18 mouse cellular contexts compared by ENCODE assay signal in the genomic region with DNA sequence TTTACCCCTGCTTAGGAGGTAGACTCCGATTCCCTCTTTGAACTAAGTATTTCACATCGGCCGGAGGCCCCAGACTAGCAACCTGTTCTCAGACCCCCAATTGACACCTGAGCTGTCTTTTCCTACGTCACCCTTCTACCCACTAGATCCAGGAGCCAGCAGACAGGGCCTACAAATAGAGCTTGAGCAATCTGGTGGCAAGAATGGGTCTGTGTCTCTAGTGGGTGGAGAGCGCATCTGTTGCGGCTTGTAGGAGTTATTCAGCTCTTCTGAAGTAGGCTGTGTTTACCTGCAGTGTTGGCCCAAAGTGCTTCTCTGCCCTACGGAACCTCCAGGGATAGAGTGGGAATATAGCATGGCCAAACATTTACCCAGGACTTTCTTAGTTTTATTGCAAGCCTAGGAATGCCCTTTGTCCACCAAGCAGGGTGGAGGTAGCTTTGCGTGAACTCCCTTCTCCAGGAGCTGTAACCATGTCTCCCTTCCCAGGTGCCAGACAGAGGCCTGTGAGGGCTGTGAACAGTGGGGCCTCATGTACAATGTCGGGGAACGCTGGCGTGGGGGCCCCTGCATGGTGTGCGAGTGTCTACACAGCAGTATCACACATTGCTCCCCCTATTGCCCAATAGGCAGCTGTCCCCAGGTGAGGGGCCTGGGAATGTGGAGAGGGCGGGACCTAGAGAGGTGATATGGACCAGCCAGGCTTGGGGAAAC. TPM values are rescaled to one million over a fixed set of nuclear protein-coding genes. Genes with fewer than 3 reads are reported as not detected.
A peak's percentile ranks its signal among the peaks of the same experiment; 100 is the strongest.
DNase-seq lines count a peak whose midpoint lies in the region; ATAC-seq and TF ChIP-seq lines count a peak whose summit lies in the region.
"Had no signal": no experiment of that assay in that cellular context is flagged by ENCODE, and none has a peak within 500 bp of the region (broad histone marks: within the 10 kb centered on the region; RNA-seq: fewer than 3 reads in every experiment).

No protein-coding gene starts in this region.

- H3K36me3 ChIP-seq in midbrain, postnatal 0 days (ENCODE audit: insufficient read depth, low read length): no peaks in the 10 kb centered on the region
- H3K36me3 ChIP-seq: neural tube, embryonic 13.5 days had no signal

- H3K9ac ChIP-seq in midbrain, postnatal 0 days (replicated peaks; ENCODE audit: low read length, poor library complexity, severe bottlenecking): no peak overlapping the region
- H3K9ac ChIP-seq: forebrain, embryonic 13.5 days; hindbrain, embryonic 14.5 days; liver, embryonic 14.5 days; neural tube, embryonic 13.5 days had no signal

- ATAC-seq in midbrain, postnatal 0 days (ENCODE audit: low FRiP score): no peak
- ATAC-seq in megakaryocyte-erythroid progenitor cell, adult 5-6 weeks (replicated peaks; ENCODE audit: low FRiP score, low TSS enrichment, poor library complexity, severe bottlenecking): no peak
- ATAC-seq: forebrain, embryonic 13.5 days; lung, postnatal 0 days had no signal

- H3K4me3 ChIP-seq in midbrain, postnatal 0 days (ENCODE audit: low read depth, low read length): no peak overlapping the region
- H3K4me3 ChIP-seq: forebrain, embryonic 13.5 days; neural tube, embryonic 13.5 days had no signal

- H3K4me2 ChIP-seq in midbrain, postnatal 0 days (ENCODE audit: low read depth, low read length, poor library complexity, severe bottlenecking): no peak overlapping the region
- H3K4me2 ChIP-seq: forebrain, embryonic 13.5 days; hindbrain, embryonic 14.5 days; neural tube, embryonic 13.5 days had no signal

- H3K4me1 ChIP-seq in midbrain, postnatal 0 days (ENCODE audit: insufficient read depth, low read length): no peaks in the 10 kb centered on the region
- H3K4me1 ChIP-seq: forebrain, embryonic 13.5 days; neural tube, embryonic 13.5 days had no signal

- no peaks in the 10 kb centered on the region for H3K9me3 ChIP-seq in midbrain, postnatal 0 days (ENCODE audit: low read length)
- H3K9me3 ChIP-seq: forebrain, embryonic 13.5 days; neural tube, embryonic 13.5 days had no signal

- DNase-seq in frontal cortex, adult 2 months (ENCODE audit: extremely low spot score in 1 of 2, low spot score in 1 of 2): peak; percentile 40 to 57
- DNase-seq in frontal cortex, postnatal 10 days (ENCODE audit: low spot score in 2 of 2): no peak
- DNase-seq in layer of hippocampus, adult 9-11 months: peak; percentile 67
- DNase-seq in layer of hippocampus, postnatal 10 days (ENCODE audit: low spot score in 2 of 2): no peak
- peak; percentile 27 to 60 for DNase-seq in frontal cortex, postnatal 36 days (ENCODE audit: low spot score in 2 of 2)
- DNase-seq in large intestine, adult 2 months (ENCODE audit: low read depth, low spot score): peak; percentile 67
- no peak for DNase-seq in midbrain, postnatal 0 days (ENCODE audit: low spot score)
- DNase-seq: adrenal gland, postnatal 25 days; cerebellum, postnatal 14 days; gastrocnemius, postnatal 14 days; heart, postnatal 10 days had no signal

- H3K27ac ChIP-seq in midbrain, postnatal 0 days (ENCODE audit: low read depth, low read length): no peak overlapping the region
- H3K27ac ChIP-seq: forebrain, embryonic 13.5 days; hindbrain, embryonic 14.5 days; liver, embryonic 14.5 days; neural tube, embryonic 13.5 days had no signal

- 51% methylated on average over 13 of the region's 13 CpGs for WGBS in large intestine, adult 2 months
- 93% methylated on average over 13 of the region's 13 CpGs for WGBS in midbrain, postnatal 0 days

- no peak for TF ChIP-seq CTCF in midbrain, postnatal 0 days (IDR thresholded peaks at IDR 0.05)

- H3K27me3 ChIP-seq in midbrain, postnatal 0 days (ENCODE audit: insufficient read depth, low read length): no peaks in the 10 kb centered on the region
- H3K27me3 ChIP-seq: forebrain, embryonic 13.5 days; neural tube, embryonic 13.5 days had no signal

RNA-seq across cellular contexts. Expression of gene Sspo, which starts 17.1 kb away (rescaled TPM):
- polyA plus RNA-seq in frontal cortex, adult 2 months (2012; rRNA removed): 2.0 and 2.2 TPM in 2 replicates
- under 1 TPM; 0.21 to 0.58 TPM for total RNA-seq in layer of hippocampus, postnatal 10 days (2021)
- polyA plus RNA-seq in large intestine, adult 2 months (2012; rRNA removed): 1.0 and 1.1 TPM in 2 replicates
- 4.6 and 7.3 TPM in 2 replicates for total RNA-seq in midbrain, postnatal 0 days (2014; rRNA removed)
- 0.67 and 1.2 TPM in 2 replicates for polyA plus RNA-seq in midbrain, postnatal 0 days (2015; fragmentation: Nextera tagmentation; extraction: Ambion mirVana)
- total RNA-seq in megakaryocyte-erythroid progenitor cell, adult 5-6 weeks (2014; fragmentation: Nextera tagmentation): not detected in 2 replicates
- total RNA-seq in megakaryocyte-erythroid progenitor cell, adult 5-6 weeks (2017): not detected in 2 replicates
- total RNA-seq: megakaryocyte, adult 5-6 weeks had no signal

RNA-seq across cellular contexts. Expression of gene Zfp467, which starts 19.5 kb away (rescaled TPM):
- 40.7 and 41.4 TPM in 2 replicates for polyA plus RNA-seq in frontal cortex, adult 2 months (2012; rRNA removed)
- 10 to 100 TPM; 17.2 to 21.3 TPM for total RNA-seq in layer of hippocampus, postnatal 10 days (2021)
- polyA plus RNA-seq in large intestine, adult 2 months (2012; rRNA removed): 13.2 and 19.4 TPM in 2 replicates
- 28.0 and 43.0 TPM in 2 replicates for total RNA-seq in midbrain, postnatal 0 days (2014; rRNA removed)
- polyA plus RNA-seq in midbrain, postnatal 0 days (2015; fragmentation: Nextera tagmentation; extraction: Ambion mirVana): 41.7 and 44.6 TPM in 2 replicates
- total RNA-seq in megakaryocyte-erythroid progenitor cell, adult 5-6 weeks (2014; fragmentation: Nextera tagmentation): 0.33 and 0.67 TPM in 2 replicates
- 0.33 TPM in 1 of 2 replicates, not detected in the other for total RNA-seq in megakaryocyte-erythroid progenitor cell, adult 5-6 weeks (2017)

Comparison
In these comparisons a context has a peak if more than half of its experiments do, and no peak if none do; other contexts are left out.
1. DNase-seq: peak in frontal cortex, adult 2 months (2 of 2), layer of hippocampus, adult 9-11 months (single experiment), frontal cortex, postnatal 36 days (2 of 2) and large intestine, adult 2 months (single experiment); none in frontal cortex, postnatal 10 days (0 of 2), layer of hippocampus, postnatal 10 days (0 of 2) and midbrain, postnatal 0 days (single experiment).
2. RNA of gene Zfp467, which starts 19.5 kb away (total RNA-seq): 28.0 to 43.0 TPM in midbrain, postnatal 0 days and 17.2 to 21.3 TPM in layer of hippocampus, postnatal 10 days; 0.33 to 0.67 TPM in megakaryocyte-erythroid progenitor cell, adult 5-6 weeks; every median in the first group is over 10 times any median in the second.